Mouse (Mus musculus) mammary gland, adult 2 months (tissue): ENCODE data around the gene Cldn2. TPM values are rescaled to one million over a fixed set of nuclear protein-coding genes. Genes with fewer than 3 reads are reported as not detected.

Source experiments
- polyA plus RNA-seq: library from polyadenylated mRNA; depleted of rRNA; stranded (reverse); fragments of >200 nt; gene quantifications from 2 replicates; pipeline ENCODE4 v1.2.3, GENCODE M21; 2012; ENCODE audit warnings: low replicate concordance; rRNA removed

Cldn2 gene
- polyA plus RNA-seq = 0.19 and 0.31 TPM in 2 replicates

DNA sequence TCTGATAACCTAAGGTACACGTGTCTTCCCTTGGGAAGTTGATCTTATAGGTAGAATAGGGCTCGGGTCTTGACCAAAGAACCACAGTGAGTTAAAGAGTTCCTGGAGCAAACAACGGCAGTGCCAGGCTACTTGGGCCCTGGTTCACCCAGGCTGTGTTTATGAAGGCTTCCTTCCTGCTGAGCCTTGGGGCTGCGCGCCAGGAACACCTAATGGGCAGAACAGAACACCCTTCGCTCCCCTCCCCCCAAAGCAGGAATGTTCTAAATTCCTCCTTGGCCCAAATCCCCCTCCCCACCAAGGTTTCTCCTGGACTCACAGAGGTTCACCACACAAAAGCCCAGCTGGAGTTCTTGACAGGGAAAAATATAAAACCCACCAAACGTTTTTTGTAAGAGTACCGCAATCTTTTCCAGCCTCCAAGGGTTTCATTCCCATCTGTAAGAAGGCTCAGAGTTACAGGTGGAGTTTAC is at the start of gene Cldn2:
Cldn2 (plus strand) TSS at position 423 of the 473 bp plus-strand sequence.

DNA sequence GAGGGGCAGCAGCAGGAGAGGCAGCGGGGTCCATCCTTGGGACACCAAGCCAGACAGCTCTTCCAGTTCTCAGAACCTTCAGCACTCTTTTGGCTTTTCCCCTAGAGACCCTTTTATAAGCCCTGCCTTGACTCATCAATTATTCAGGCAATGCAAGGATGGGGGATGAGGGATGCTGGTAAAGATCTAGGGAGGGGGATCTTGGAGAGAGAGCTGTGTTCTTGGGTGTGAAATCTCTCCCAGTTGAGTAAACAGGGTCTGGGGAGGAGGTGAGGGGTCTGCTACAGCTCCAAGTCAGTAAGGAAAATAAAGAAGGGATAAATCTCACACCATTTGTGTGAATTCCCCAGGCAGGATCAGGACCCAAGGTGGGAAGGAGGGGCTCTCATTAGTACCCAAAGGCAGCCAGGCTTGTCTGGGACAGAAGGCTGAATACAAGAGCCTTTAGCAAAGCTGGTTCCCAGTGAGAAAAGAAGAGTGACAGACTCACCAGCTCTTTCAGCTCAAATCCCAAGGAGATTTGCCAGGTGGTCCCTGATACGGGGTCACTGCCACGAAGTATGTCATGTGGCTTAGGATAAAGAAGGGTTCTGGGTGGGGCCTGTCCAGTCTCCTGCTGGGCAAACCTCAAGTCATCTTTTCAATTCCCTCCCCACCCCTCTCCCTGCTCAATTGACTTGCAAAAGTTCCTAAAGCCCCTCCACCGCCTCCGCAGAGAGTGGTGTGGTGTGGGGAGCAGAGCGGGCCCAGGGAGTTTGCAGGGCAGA is 18.2 kb upstream of the Cldn2 start, which contains the start of gene Ripply1:
Ripply1 (minus strand) TSS at position 76 of the 767 bp plus-strand sequence.

Other genes starting within 250 kb of the Cldn2 start
- 1.7 and 2.6 TPM in 2 replicates for gene Rnf128, start 237.5 kb upstream of the Cldn2 start, polyA plus RNA-seq
- gene Tbc1d8b, start 115.8 kb upstream of the Cldn2 start, polyA plus RNA-seq = 0.63 and 2.4 TPM in 2 replicates
- gene Gm15013, start 86.3 kb upstream of the Cldn2 start, polyA plus RNA-seq = 0.66 TPM in 1 of 2 replicates, not detected in the other
- not detected in 2 replicates for gene Ripply1, start 18.5 kb upstream of the Cldn2 start, polyA plus RNA-seq
- 5.6 and 11.6 TPM in 2 replicates for gene Morc4, start 70.8 kb downstream of the Cldn2 start, polyA plus RNA-seq
- gene Rbm41, start 197.8 kb downstream of the Cldn2 start, polyA plus RNA-seq = 0.31 and 0.45 TPM in 2 replicates